Mouse (Mus musculus) embryonic fibroblast, embryonic 13.5 days (primary cell): ENCODE data around the gene Pax8. TPM values are rescaled to one million over a fixed set of nuclear protein-coding genes. Genes with fewer than 3 reads are reported as not detected.
A peak's percentile ranks its signal among the peaks of the same experiment; 100 is the strongest.

Experiments
- H3K27ac ChIP-seq: 2 replicates; pipeline ENCODE4 v1.5.1; 2012; ENCODE audit warnings: low read length, control low read depth, inconsistent platforms; ENCODE audit not compliant: insufficient read depth
- H3K4me1 ChIP-seq: 2 replicates; pipeline ENCODE4 v1.6.1; 2011; ENCODE audit warnings: low read length; ENCODE audit not compliant: control insufficient read depth, insufficient read depth
- H3K4me3 ChIP-seq: 2 replicates; pipeline ENCODE4 v1.5.1; 2011; ENCODE audit warnings: mild to moderate bottlenecking, control low read depth, low read length; ENCODE audit not compliant: insufficient read depth
- CTCF ChIP-seq: IDR thresholded peaks from 2 replicates; pipeline ENCODE4 v1.5.1; 2011; ENCODE audit warnings: mild to moderate bottlenecking, control low read depth, low read length, moderate library complexity, borderline replicate concordance; ENCODE audit not compliant: insufficient read depth
- POLR2A ChIP-seq: IDR thresholded peaks from 2 replicates; pipeline ENCODE4 v1.6.1; 2011; ENCODE audit warnings: low read depth, mild to moderate bottlenecking, control low read depth, low read length, moderate library complexity
- polyA plus RNA-seq: library from polyadenylated mRNA; stranded (reverse); fragments of >200 nt; gene quantifications from 2 replicates; pipeline ENCODE4 v1.2.4, GENCODE M21; 2011; ENCODE audit warnings: low read depth; ENCODE audit not compliant: missing spikeins, insufficient read length

Pax8 gene
- polyA plus RNA-seq, 1 experiment = 0.79 TPM

GRCm38 (mm10) chr2:24422815-24423214, 52.6 kb downstream of the Pax8 start:
- TF ChIP-seq POLR2A (no peak), CTCF (no peak)
- H3K4me1 ChIP-seq = no peaks in the 10 kb centered on the region; the same call in 1 of the 2 replicates

GRCm38 (mm10) chr2:24421211-24421863, 54.1 kb downstream of the Pax8 start:
- no peak for TF ChIP-seq POLR2A
- no peak for TF ChIP-seq CTCF
- H3K4me3 ChIP-seq = no peak overlapping the region
- no peak overlapping the region for H3K27ac ChIP-seq
- H3K4me1 ChIP-seq = peaks cover 3% of the 10 kb centered on the region; the same call in 1 of the 2 replicates

More at GRCm38 (mm10) chr2:24422815-24423214, 52.6 kb downstream of the Pax8 start:
- no peak overlapping the region for H3K27ac ChIP-seq
- H3K4me3 ChIP-seq = no peak overlapping the region

- TF ChIP-seq POLR2A (no peak), CTCF (no peak)
- Histone ChIP-seq H3K4me3 (no peak overlapping the region), H3K27ac (no peak overlapping the region), H3K4me1 (0 out of 2 replicates have a peak, but pooled peaks cover 3% of the 10 kb centered on the region)
These were observed 57.8 kb downstream of the Pax8 start for GRCm38 (mm10) chr2:24417564-24417963.

- TF ChIP-seq CTCF (no peak), POLR2A (no peak)
- H3K27ac ChIP-seq = no peak overlapping the region
- H3K4me1 ChIP-seq = 0 out of 2 replicates have a peak, but pooled peaks cover 3% of the 10 kb centered on the region
- H3K4me3 ChIP-seq = no peak overlapping the region
These were observed 58.3 kb downstream of the Pax8 start for GRCm38 (mm10) chr2:24417106-24417505.

GRCm38 (mm10) chr2:24416668-24417067, 58.7 kb downstream of the Pax8 start:
- no peak for TF ChIP-seq POLR2A
- no peak for TF ChIP-seq CTCF
- no peak overlapping the region for H3K4me3 ChIP-seq
- H3K4me1 ChIP-seq = 0 out of 2 replicates have a peak, but pooled peaks cover 3% of the 10 kb centered on the region
- no peak overlapping the region for H3K27ac ChIP-seq

GRCm38 (mm10) chr2:24413677-24414076, 61.7 kb downstream of the Pax8 start:
- 0 out of 2 replicates have a peak, but pooled peaks cover 3% of the 10 kb centered on the region for H3K4me1 ChIP-seq
- no peak overlapping the region for H3K4me3 ChIP-seq
- H3K27ac ChIP-seq = no peak overlapping the region
- TF ChIP-seq CTCF = no peak
- no peak for TF ChIP-seq POLR2A

GRCm38 (mm10) chr2:24413172-24413571, 62.2 kb downstream of the Pax8 start:
- 0 out of 2 replicates have a peak, but pooled peaks cover 3% of the 10 kb centered on the region for H3K4me1 ChIP-seq
- H3K4me3 ChIP-seq = no peak overlapping the region
- no peak overlapping the region for H3K27ac ChIP-seq
- TF ChIP-seq CTCF (no peak), POLR2A (no peak)

- H3K4me3 ChIP-seq = no peak overlapping the region
- TF ChIP-seq CTCF = peak; percentile 90
- TF ChIP-seq POLR2A = no peak
These were observed 66.2 kb downstream of the Pax8 start for GRCm38 (mm10) chr2:24409166-24409565.

GRCm38 (mm10) chr2:24407701-24408485, 67.5 kb downstream of the Pax8 start:
- Histone ChIP-seq H3K4me1 (no peaks in the 10 kb centered on the region), H3K27ac (no peak overlapping the region), H3K4me3 (no peak overlapping the region)
- no peak for TF ChIP-seq POLR2A
- no peak for TF ChIP-seq CTCF

More at GRCm38 (mm10) chr2:24409166-24409565, 66.2 kb downstream of the Pax8 start:
- H3K27ac ChIP-seq = no peak overlapping the region
- no peaks in the 10 kb centered on the region for H3K4me1 ChIP-seq

- Histone ChIP-seq H3K27ac (no peak overlapping the region), H3K4me1 (no peaks in the 10 kb centered on the region), H3K4me3 (no peak overlapping the region)
- TF ChIP-seq POLR2A (no peak), CTCF (peak; percentile 66)
These were observed 69.9 kb downstream of the Pax8 start for GRCm38 (mm10) chr2:24405345-24406012.
